Mouse (Mus musculus): ENCODE results near the gene Art3.

The Art3 gene

DNA sequence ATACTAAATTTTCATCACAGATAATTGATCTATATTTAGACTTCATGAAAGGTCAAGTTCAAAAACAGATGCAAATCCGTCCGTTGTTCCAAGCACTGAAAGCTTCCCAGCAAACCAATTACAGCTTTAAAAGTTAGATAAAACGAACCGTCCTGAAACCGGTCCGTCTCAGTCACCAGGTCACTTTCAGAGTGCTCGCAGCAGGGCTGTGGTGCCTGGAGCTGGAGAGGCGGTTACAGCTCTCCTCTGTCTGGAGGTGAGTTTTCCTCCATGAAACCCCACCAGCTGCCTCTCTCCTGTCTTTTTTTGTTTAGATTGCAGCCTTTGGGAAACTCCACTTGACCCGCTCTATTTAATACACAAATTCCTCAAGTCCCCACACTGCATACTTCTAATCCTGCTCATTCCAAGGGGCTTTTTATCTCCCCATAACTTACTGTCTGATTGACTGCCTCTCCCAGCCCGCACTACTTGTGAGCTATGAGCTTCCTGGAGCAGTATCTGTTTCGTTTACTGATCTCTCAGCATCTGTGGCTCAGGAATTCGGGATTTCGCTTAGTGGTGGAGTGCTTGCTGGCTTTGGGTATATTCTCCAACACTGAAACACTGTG, 45.3 kb downstream of the Art3 start:
- DNase-seq (ENCODE audit: extremely low read depth, low read depth, low spot score) = no peak

DNA sequence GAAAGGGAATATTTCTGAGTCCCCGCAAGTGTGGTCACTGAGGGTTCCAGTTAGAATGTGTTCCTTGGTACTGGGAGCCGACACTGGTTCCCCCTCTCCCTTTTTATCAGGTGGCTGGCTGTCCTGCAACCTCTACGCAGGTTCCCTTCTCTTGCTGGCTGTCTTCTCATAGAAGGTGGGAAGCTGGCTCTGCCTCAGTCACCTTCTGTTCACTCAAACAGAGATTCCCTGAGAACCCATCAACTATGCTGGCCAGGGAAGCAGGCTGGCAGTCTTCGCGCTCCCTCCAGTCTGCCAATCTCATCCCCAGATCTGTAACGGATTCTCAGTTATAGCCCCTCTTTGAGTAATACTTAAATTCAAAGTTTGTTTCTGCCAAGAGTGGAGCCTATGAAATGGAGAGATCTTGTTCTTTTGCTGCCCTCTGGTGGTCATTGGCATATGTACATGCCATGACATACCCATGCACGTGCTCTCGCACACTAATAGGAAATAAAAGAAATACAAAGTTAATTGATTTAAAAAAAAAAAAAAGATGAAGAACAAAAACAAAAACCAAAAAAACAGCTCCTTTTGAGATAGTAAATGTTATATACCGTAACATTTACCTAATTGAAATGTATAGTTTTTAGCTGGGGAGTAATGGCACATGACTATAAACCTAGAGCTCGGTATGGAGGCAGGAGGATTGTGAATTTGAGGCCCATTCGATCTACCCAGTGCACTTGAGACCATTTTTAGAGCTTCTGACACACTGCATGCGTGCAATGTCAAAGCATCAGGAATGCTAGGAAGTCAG, 50.1 kb downstream of the Art3 start:
- no peak for DNase-seq (ENCODE audit: extremely low read depth, low read depth, low spot score)

DNA sequence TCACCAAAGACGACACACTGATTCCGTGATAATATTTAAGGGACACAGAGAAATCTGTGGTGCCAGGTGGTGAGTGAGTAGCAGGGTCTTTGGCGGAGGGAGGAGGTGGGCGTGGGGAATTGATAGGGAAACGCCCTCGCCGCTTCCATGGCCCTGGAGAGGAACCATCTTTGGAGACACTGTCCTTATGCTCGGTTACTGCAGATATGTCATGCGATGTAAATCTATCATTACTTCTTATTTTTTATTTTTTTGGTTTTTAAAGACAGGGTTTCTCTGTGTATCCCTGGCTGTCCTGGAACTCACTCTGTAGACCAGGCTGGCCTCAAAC, 50.7 kb downstream of the Art3 start:
- DNase-seq (ENCODE audit: extremely low read depth, low read depth, low spot score) = no peak

DNA sequence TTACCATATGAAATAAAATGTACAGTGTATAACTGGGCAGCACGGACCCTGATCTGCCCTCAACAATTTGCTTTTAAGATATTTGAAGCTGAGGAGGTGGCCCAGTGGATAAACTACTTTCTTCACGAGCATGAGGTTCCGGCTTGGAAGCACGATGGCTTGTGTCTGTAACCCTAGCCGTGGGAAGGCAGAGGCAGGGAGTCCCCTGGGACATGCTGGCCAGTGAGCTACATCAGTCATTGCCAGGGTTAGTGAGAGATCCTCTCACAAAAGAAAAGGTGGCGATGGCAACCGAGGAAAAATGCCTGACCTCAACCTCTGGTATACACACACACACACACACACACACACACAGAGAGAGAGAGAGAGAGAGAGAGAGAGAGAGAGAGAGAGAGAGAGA, 52.1 kb downstream of the Art3 start:
- DNase-seq (ENCODE audit: extremely low read depth, low read depth, low spot score) = no peak

DNA sequence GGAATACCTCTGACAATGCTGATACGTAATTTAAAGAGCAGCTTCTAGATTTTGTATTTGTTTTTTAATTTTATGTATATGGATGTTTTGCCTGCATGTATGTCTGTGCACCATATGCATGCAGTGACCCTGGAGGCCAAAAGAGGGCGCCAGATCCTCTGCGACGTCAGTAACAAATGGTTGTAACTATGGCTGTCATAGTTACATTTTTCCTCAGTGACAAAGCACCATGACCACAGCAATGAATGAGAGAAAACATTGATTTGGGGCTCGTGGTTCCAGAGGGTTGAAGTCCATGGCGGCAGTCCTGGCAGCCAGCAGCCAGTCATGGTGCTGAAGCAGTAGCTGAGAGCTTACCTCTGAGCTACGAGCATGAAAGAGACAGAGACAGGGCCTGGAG, 53.2 kb downstream of the Art3 start:
- DNase-seq (ENCODE audit: extremely low read depth, low read depth, low spot score) = no peak

DNA sequence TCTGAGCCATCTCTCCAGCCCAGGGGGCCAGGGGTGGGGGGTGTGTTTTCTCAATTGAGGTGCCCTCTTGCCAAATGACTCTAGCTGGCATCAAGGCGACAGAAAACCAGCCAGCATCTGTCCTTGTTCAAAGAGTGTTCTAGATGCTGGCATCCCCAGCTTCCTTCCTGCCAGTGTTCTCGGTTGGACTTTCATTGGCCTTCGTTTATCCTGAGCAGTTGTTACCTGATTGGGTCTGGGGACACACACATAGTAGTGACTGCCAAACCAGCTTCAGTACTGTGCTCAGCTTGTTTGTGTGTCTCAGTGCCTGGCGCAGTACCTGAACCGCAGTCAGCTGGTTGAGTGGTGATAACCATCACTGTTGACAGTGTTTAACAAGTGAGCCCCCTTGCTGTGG, 54.5 kb downstream of the Art3 start:
- no peak for DNase-seq (ENCODE audit: extremely low read depth, low read depth, low spot score)

DNA sequence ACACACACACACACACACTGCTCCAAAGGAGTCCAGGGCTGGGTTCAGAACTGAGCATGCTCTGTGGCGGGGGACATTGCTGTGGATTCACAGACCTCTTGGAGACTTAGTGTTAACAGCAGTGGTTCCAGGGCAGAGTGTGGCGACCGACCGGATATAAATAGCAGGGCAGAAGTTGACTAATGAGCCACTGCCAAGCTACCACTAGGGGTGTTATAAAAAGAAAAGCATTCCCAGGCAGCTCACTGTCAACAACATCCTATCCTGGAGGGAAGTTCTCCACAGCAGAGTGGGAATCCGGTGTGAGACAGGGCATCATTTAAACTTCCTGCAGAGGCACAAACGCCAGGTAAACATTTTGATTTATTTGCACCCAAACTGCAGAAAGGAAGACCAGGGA, 55.0 kb downstream of the Art3 start:
- no peak for DNase-seq (ENCODE audit: extremely low read depth, low read depth, low spot score)

DNA sequence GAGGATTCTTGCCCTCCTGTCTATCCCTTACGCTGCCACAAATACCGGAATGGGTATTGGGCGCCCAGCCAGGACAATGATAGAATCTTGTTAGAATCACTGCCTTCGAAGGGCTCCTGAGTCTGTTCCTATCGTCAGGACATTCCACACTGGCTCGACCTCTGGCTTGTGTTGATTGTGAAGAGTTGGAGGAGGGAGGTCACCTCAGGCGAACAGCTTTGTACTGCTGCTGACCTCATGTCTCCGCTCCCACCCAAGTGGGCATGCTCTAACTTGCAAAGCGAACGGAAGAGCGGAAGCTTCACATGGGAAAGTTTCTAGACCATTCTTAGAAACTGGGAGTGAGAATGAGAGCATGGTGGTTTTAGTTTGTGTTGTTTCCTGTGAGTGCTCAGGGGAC, 55.8 kb downstream of the Art3 start:
- no peak for DNase-seq (ENCODE audit: extremely low read depth, low read depth, low spot score)

DNA sequence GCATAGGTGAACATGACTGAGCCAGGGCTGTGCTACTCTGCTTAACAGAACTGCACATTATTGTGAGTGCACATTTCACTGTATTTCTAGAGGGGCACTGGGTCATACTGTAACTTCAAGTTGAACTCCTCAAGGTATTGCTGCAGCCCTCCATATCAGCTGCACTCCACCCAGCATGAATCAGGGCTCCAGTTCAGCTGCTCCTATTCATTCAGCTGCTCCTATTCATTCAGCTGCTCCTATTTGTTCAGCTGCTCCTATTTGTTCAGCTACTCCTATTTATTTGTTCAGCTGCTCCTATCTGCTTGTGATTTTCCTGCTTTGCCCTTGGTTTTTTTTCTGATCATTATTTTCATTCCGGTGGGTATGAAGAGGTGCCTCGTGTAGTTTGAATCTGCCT, 58.4 kb downstream of the Art3 start:
- no peak for DNase-seq (ENCODE audit: extremely low read depth, low read depth, low spot score)

DNA sequence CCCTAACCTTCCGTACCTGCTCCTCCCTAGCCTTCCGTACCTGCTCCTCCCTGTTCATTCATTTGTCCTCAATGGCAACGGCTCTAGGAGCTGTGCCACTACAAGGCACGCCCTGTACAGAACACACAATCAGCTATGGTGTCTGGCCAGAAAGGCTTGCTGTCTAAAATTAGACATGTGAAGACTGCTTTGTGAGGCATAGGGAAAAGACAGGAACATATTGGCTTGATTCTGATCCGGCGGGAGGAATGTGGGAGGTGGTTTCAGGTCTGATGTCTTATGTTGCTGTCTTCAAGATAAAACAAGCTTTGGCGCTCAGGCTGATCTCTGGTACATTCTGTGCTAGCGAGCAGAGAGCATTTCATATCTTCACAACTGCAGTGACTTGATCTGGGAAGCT, 59.0 kb downstream of the Art3 start:
- no peak for DNase-seq (ENCODE audit: extremely low read depth, low read depth, low spot score)

DNA sequence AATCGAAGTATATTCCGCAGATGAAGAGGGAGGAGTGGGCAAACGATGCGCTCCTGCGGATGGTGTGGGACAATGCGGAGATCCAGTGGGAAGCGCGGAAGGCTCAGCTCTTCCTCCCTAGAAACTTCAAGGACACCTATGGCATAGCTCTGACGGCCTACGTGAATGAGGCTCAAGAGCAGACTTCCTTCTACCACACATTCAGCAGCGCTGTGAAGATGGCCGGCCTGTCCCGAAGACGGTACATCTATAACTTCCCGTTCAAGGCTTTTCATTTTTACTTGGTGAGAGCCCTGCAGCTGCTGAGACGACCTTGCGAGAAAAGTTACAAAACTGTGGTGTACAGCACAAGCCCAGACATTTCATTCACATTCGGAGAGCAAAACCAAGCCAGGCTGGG, 60.9 kb downstream of the Art3 start:
- DNase-seq (ENCODE audit: extremely low read depth, low read depth, low spot score) = no peak

DNA sequence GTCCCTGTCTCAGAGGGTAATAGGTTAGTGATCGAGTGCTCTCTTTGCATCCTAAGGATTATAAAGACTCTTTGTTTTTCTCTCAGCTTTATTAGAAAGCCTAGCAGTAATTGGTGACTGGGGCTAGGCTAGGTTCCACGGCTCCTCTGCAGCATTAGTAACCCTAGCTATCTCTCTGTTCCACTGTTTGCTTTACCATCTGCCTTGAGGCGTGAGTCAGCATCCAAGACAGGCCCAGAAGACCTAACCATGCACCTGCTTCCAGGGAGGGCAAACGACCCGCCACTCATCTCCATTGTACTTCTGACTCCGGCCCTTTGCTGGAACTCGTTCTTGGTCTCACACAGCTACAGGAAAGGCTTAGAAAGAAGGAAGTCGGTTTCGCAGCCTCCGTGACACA, 62.2 kb downstream of the Art3 start:
- no peak for DNase-seq (ENCODE audit: extremely low read depth, low read depth, low spot score)

DNA sequence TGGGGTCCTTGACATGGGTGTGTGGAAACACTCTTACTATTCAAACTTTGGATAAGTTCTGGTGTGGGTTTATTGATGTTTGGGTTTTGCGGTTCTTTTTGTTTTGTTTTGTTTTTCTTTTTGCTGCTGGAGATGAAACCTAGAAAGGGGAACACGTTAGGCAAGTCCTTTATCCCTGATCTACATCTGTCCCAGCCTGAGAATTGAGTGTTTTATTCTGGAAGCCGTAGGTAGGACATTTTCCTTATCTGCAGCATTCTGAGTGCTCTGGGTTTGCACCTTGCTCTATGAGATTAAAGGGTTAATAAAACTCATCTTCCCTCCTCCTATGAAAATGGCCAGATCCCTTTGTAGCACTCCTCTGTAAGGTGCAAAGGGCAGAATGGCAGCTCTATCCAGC, 64.1 kb downstream of the Art3 start:
- no peak for DNase-seq (ENCODE audit: extremely low read depth, low read depth, low spot score)

DNA sequence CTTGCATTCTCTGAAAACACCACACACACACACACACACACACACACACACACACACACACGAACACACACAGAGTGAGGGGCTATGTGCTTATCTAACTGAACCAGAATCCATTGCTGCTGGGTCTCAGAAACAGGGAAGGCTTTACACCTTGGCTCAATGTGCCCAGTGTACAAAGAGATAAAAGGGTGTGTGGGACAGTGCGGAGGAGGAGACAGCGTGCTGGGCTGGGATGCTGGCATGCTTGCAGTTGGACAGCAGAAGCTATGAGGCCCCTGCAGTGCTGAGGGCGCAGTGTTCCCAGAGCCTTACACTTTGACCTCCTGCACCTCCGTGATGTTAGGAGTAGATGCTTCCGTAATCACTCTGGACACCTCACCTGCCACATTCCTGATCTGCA, 64.8 kb downstream of the Art3 start:
- DNase-seq (ENCODE audit: extremely low read depth, low read depth, low spot score) = no peak

DNA sequence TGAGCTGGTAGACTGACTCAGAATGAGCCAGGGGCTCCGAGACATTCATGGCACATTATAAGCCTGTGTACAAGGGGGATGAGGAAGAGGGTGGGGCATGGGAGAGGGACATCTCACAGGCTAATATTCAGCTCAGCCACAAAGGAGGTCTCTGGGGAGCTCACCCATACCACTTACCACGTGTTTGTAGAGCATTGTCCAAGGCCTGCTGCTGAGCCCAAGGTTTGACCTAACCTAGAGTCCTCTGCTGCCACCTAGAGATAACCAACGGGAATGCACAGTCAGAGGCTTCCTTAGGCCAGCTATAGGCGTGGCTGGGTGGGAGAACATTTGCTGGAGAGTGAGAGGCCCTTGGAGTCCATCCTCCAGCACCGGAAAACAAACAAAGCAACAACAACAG, 66.5 kb downstream of the Art3 start:
- DNase-seq (ENCODE audit: extremely low read depth, low read depth, low spot score) = no peak

DNA sequence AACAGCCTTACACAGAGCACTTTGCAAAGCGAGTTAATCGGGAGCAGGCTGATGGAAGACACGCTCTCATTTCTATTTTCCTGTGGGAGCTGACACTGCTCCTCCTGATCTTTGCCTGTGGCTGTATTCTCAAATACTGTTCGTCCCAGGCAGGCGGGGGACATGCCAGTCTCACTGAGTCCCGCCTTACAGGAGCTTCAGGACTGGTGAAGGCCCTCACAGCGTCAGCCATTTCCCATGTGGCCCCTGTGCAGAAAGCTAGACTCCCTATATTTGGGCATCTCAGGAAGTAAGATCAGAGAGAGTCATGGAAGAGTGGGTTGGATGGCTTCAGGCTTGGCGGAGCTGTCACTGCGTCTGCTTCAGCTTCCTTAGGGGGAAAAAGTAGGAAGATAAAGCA, 71.2 kb downstream of the Art3 start:
- no peak for DNase-seq (ENCODE audit: extremely low read depth, low read depth, low spot score)

DNA sequence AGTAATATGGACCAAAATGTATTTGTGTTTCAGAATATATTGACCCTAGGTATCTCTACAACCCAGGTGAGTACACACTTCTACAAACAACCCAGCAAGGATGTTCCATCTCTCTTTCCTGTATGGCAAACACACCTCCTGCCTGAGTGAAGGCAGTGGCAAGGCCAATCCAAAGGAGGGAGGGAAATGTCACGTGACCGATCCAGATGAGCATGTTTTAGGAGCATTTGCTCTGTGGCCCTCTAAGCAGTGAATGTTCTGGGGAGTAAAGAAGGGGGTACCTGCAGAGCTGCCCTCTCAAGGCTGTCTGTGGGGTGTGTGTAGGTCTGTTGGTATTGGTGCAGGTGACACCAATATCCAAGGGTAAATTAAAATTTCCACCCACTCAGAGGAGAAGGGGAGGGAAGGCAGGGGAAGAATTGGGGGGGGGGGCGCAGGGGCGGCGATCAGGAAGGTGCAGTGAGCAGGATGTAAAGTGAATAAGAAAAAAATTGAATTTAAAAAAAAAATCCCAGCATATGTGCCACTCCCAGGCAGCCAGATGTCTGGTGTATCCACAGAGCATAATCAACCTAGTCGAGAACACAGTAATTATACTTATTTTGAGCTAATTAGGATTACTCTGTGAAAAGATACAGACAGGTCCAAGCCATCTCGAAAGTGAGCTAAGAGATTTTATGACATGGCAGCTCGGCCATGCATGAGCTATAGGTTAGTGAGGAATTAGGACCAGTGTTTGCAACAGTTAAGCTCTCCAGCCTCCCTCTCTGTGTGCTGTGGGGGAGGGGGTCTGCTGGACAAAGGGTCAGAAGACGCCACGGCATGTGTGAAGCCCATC, 72.2 kb downstream of the Art3 start:
- DNase-seq (ENCODE audit: extremely low read depth, low read depth, low spot score) = no peak

DNA sequence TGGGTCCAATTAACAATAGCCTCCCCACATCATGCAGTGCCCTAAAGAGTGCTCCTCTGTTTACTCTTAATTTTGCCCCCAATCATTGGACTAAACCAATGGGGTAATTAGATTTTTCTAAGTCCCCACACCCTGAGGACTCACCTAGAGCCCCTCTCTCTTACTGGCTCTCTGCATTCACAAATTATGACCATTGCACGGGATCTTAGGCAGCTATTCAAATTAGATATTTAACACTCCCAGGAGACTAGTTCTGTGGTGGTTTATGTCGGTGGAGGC, 72.7 kb downstream of the Art3 start:
- DNase-seq (ENCODE audit: extremely low read depth, low read depth, low spot score) = no peak

DNA sequence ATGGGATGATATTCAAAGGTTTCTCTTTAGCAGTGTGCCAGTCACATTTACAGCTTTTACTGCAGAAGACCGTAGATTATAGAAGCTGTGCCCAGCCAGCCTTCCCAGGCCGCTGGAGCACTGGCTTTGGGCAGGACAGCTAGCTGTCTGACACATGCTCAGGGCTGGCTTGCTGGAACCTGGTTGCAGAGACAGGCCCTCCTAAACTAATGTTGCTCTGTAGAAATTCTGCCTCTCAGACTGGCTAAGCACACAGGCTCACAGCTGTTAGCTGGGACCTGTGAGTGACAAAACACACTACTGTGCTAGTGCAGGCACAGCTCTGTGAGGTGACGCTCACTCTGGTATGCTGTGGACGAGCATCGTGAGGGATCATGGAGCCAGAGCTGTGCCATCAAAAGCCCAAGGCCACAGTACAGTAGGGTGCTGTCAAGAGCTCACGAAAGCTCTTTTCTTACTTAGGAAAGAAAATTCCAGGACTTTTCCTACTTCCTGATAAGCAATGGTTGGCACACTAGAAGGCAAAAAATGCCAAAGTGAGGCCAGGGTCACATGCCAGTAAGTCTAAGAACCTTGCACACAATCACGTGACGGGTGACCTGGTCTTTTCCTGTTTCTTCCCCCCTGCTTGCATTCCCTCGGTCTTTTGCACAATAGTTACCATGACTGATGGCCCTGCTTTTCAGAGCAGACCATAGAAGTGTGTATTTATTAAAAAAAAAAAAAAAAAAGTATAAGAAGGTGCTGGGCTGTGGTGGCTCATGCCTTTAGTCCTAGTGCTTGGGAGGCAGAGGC, 77.9 kb downstream of the Art3 start:
- no peak for DNase-seq (ENCODE audit: extremely low read depth, low read depth, low spot score)

DNA sequence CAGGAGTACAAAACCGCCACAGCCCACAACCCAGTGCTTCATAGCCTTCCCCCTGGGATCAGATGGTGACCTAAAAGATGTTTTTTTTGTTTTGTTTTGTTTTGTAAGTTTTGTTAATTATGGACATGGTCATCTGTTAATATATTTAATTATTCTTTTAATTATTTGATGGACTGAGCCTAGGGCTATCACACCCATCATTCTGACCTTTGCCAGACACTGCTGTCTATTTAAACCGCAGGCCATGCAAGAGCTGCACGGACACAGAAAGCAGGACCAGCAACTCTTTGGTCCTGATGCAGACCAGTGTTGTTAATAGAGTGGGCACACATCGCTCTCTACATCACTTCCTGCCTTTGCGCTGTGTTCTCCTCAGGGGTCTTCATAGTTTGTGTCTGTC, 78.9 kb downstream of the Art3 start:
- no peak for DNase-seq (ENCODE audit: extremely low read depth, low read depth, low spot score)

DNA sequence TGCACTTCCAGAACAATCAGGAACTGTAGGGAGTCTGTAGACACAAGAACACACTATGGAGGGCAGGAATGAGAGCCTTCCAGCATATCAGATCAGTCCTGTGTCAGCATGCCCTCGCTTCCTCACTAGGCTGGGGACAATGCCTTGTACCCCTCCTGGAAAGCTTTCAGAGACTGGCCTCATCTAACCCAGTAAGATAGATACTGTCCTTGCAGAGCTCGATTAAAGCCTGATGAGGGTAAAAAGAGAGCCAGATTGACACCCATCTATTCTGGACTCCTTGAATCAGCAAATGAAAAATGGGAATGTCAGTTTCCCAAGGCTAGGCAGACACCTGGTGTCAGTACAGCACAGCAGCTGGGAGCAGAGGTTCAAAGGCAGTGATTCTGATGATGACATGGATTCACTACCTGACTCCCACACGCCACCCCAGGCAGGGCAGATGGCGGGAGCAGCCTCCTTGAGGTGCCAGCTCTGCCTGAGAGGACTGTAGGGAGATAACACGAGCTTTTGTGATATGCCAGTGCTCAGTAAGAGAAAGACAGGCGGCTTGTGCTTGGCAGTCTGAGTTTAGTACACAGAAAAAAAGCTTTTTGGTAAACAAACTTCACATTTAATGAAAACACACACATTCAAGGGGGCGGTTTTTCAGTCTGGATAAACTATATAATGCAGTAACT, 80.0 kb downstream of the Art3 start:
- no peak for DNase-seq (ENCODE audit: extremely low read depth, low read depth, low spot score)

Data from fat pad, adult 2 months (tissue).